Mouse (Mus musculus) limb, embryonic 11.5 days (tissue): Measurements from ENCODE around the gene 1700037H04Rik. TPM values are rescaled to one million over a fixed set of nuclear protein-coding genes. Genes with fewer than 3 reads are reported as not detected.

Experiments
- ATAC-seq: fragments of 200-750 bp; cut with Nextera tagmentation; 2 replicates; pipeline ENCODE4 v1.8.0; 2017; ENCODE audit warnings: low read depth; ENCODE audit not compliant: insufficient number of reproducible peaks, low FRiP score, low TSS enrichment
- DNase-seq: peaks from one replicate; pipeline ENCODE4 v3.0.0-alpha.2; 2015; ENCODE audit warnings: low spot score
- H3K27ac ChIP-seq: fragments of 300-500 bp; sonication (generic); replicated peaks from 2 replicates; pipeline ENCODE4 v1.5.1; 2014; ENCODE audit warnings: low read depth, mild to moderate bottlenecking, low read length
- H3K27me3 ChIP-seq: fragments of 300-500 bp; sonication (generic); 2 replicates; pipeline ENCODE4 v1.6.1; 2014; ENCODE audit warnings: mild to moderate bottlenecking, low read length, mixed read lengths; ENCODE audit not compliant: control insufficient read depth, insufficient read depth
- H3K36me3 ChIP-seq: fragments of 300-500 bp; sonication (generic); 2 replicates; pipeline ENCODE4 v1.6.1; 2014; ENCODE audit warnings: mild to moderate bottlenecking, low read length, moderate library complexity, mixed read lengths; ENCODE audit not compliant: control insufficient read depth, insufficient read depth
- H3K4me1 ChIP-seq: fragments of 300-500 bp; sonication (generic); 2 replicates; pipeline ENCODE4 v1.6.1; 2014; ENCODE audit warnings: low read length, mixed read lengths; ENCODE audit not compliant: control insufficient read depth, insufficient read depth
- H3K4me2 ChIP-seq: fragments of 300-500 bp; sonication (generic); 2 replicates; pipeline ENCODE4 v1.6.1; 2014; ENCODE audit warnings: low read depth, mild to moderate bottlenecking, moderate library complexity; ENCODE audit not compliant: severe bottlenecking
- H3K4me3 ChIP-seq: fragments of 300-500 bp; sonication (generic); 2 replicates; pipeline ENCODE4 v1.5.1; 2014; ENCODE audit warnings: low read depth, low read length
- H3K9ac ChIP-seq: fragments of 300-500 bp; sonication (generic); 2 replicates; pipeline ENCODE4 v1.6.1; 2014; ENCODE audit warnings: mild to moderate bottlenecking, low read length
- H3K9me3 ChIP-seq: fragments of 300-500 bp; sonication (generic); 2 replicates; pipeline ENCODE4 v1.6.1; 2016; ENCODE audit warnings: low read length; ENCODE audit not compliant: control insufficient read depth
- WGBS: fragments of 180-500 bp; shearing (Covaris S2); extraction: QIAGEN DNeasy Blood & Tissue Kit; methylation state at CpG from one replicate; pipeline ENCODE4 v1.1.7; 2014; 5-methylcytosine and 5-hydroxymethylcytosine counted together
- polyA plus RNA-seq: library from polyadenylated mRNA; unstranded; fragments of >200 nt; fragmentation: Nextera tagmentation; extraction: Ambion mirVana; gene quantifications from 2 replicates; pipeline ENCODE4 v1.2.1, GENCODE M21; 2014

1700037H04Rik gene
- polyA plus RNA-seq, 1 experiment from 2014 or later: 78.0 TPM

DNA sequence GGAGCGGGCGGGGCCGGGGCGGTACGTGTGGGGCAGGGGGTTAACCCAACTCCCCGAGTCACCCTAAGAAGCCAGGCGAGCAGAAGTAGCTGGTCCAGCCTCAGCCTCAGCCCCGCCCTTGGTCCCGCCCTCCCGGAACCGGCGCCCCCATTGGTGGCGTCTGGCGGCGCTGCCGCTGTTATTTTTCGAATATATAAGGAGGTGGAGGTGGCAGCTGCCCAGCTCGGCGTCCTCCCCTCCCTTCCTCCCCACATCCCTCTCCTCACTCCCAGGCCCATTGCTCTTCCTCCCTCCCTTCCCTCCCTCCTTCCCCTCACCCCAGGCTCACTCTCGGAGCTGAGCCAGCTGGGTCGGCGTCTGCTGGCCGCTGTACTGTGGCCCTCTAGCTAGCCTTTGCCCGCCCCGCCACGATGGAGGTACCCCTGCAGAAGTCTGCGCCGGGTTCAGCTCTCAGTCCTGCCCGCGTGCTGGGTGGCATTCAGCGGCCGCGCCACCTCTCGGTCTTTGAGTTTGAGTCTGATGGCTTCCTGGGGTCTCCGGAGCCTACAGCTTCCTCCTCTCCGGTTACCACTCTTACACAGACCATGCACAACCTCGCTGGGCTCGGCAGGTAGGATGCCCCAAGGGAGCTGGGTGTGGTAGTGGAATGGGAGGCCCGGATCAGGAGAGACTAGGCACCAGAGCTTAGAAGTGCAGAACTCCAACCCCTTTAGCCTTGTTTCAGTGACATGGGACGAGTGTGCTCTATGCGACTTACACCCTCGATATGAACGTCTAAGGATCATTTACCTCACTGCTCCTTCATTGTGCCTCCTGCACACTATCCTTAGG, 27.1 kb upstream of the 1700037H04Rik start, which contains the start of the genes Cdc25b and Spef1:
TSS of gene Cdc25b (plus strand) at position 179 of the 831 bp plus-strand sequence.
TSS of gene Spef1 (minus strand) at position 512 of the 831 bp plus-strand sequence.
- H3K4me1 ChIP-seq: peaks cover 23% of the 10 kb centered on the region
- ATAC-seq (peak; percentile 81), DNase-seq (peak; percentile 93)
- no peaks in the 10 kb centered on the region for H3K27me3 ChIP-seq
- H3K4me3 ChIP-seq: peak within 1 kb of the TSS; percentile 62
- peak within 1 kb of the TSS; percentile 86 for H3K4me2 ChIP-seq
- H3K9me3 ChIP-seq: no peaks in the 10 kb centered on the region
- no peaks in the 10 kb centered on the region; the same call in 1 of the 2 replicates for H3K36me3 ChIP-seq
- under 1% methylated on average over 43 of the region's 43 CpGs for WGBS
- H3K9ac ChIP-seq: peak within 1 kb of the TSS; percentile 73
- H3K27ac ChIP-seq: 0 out of 2 replicates have a peak within 1 kb of the TSS, but pooled peaks have one; percentile 30

GRCm38 (mm10) chr2:131186343-131186742, 26.5 kb upstream of the 1700037H04Rik start:
- Histone ChIP-seq H3K4me1 (peaks cover 23% of the 10 kb centered on the region), H3K9ac (peak overlapping the region; percentile 73; the same call in 1 of the 2 replicates), H3K27ac (0 out of 2 replicates have a peak overlapping the region, but pooled peaks have one; percentile 4), H3K4me2 (peak overlapping the region; percentile 86), H3K27me3 (no peaks in the 10 kb centered on the region), H3K4me3 (peak overlapping the region; percentile 62), H3K9me3 (no peaks in the 10 kb centered on the region), H3K36me3 (no peaks in the 10 kb centered on the region)
- DNase-seq (no peak), ATAC-seq (peak; percentile 10; the same call in 1 of the 2 replicates)
- WGBS: 4% methylated on average over 14 of the region's 14 CpGs

GRCm38 (mm10) chr2:131179990-131180587, 20.2 kb upstream of the 1700037H04Rik start, which contains the start of gene Cenpb:
TSS of gene Cenpb (minus strand) at chr2:131180067.
- 3% methylated on average over 44 of the region's 57 CpGs for WGBS
- Histone ChIP-seq H3K36me3 (no peaks in the 10 kb centered on the region), H3K4me3 (peak within 1 kb of the TSS; percentile 75), H3K4me2 (peak within 1 kb of the TSS; percentile 99), H3K4me1 (peaks cover 21% of the 10 kb centered on the region), H3K27ac (peak within 1 kb of the TSS; percentile 81), H3K9ac (peak within 1 kb of the TSS; percentile 98), H3K9me3 (no peaks in the 10 kb centered on the region), H3K27me3 (no peaks in the 10 kb centered on the region)
- peak; percentile 87 for DNase-seq
- ATAC-seq: peak; percentile 73

DNA sequence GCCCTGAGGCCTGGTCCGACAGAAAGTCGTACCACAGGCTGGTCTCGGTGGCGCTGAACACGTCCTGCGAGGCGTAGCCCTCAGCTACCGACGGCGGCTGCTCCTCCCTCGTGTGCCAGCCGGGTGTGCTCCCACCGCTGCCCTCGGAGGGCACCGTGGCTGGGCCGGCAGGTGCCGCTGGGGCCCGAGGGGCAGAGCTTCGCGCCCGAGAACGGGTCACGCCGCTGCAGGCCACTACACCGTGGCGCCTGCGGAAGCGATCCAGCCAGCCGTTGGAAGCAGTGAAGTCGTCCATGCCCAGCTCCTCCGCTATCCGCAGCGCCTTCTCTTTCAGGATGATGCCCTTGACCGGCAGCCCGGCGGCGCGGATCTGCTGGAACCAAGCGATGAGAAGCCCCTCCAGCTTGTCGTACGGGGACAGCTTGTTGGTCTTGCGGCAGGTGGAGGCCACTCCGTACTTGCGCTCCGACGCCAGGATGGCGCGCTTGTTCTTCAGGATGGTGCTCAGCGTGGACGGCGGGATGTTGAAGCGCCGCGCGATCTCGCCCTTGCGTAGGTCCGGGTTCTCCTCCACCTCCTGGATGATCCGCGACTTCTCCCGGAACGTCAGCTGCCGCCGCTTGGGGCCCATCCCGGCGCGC, 19.5 kb upstream of the 1700037H04Rik start:
- DNase-seq (peak; percentile 75), ATAC-seq (peak; percentile 58; the same call in 1 of the 2 replicates)
- peak overlapping the region; percentile 98 for H3K9ac ChIP-seq
- H3K27me3 ChIP-seq: no peaks in the 10 kb centered on the region
- peaks cover 23% of the 10 kb centered on the region for H3K4me1 ChIP-seq
- H3K9me3 ChIP-seq: no peaks in the 10 kb centered on the region
- peak overlapping the region; percentile 75 for H3K4me3 ChIP-seq
- no peaks in the 10 kb centered on the region for H3K36me3 ChIP-seq
- WGBS: under 1% methylated on average over 67 of the region's 67 CpGs
- H3K4me2 ChIP-seq: peak overlapping the region; percentile 99
- H3K27ac ChIP-seq: peak overlapping the region; percentile 81

- Histone ChIP-seq H3K9ac (peak overlapping the region; percentile 98), H3K36me3 (no peaks in the 10 kb centered on the region), H3K4me1 (peaks cover 24% of the 10 kb centered on the region), H3K27me3 (no peaks in the 10 kb centered on the region), H3K4me3 (peak overlapping the region; percentile 75), H3K27ac (no peak overlapping the region), H3K9me3 (no peaks in the 10 kb centered on the region), H3K4me2 (peak overlapping the region; percentile 99)
- DNase-seq: peak; percentile 44
- ATAC-seq: no peak
- WGBS: 44% methylated on average over 26 of the region's 26 CpGs
Measured at GRCm38 (mm10) chr2:131178828-131179245, 19.0 kb upstream of the 1700037H04Rik start.

DNA sequence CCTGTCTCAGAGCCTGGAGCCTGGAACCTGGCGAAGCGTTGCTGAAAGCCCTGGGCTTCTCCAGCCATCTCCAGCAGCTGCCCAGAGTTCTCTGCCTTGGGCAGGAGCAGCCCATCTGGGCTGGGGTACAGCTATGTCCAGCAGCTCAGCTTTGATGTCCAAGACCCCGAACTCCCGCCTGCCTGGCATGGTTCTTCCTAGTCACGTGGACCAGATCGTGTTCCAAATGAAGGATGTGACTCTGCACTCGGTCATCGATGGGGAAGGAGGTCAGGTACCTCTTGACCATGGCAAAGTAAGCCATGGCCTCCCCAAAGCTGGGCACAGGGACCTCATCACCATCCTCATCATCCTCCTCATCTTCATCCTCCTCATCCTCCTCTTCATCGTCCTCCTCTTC, 18.1 kb upstream of the 1700037H04Rik start:
- H3K4me3 ChIP-seq: peak overlapping the region; percentile 7; the same call in 1 of the 2 replicates
- no peaks in the 10 kb centered on the region for H3K9me3 ChIP-seq
- DNase-seq: no peak
- no peak for ATAC-seq
- peaks cover 7% of the 10 kb centered on the region for H3K27me3 ChIP-seq
- H3K9ac ChIP-seq: no peak overlapping the region
- H3K27ac ChIP-seq: no peak overlapping the region
- no peaks in the 10 kb centered on the region for H3K36me3 ChIP-seq
- H3K4me1 ChIP-seq: peaks cover 24% of the 10 kb centered on the region
- peak overlapping the region; percentile 99 for H3K4me2 ChIP-seq
- 91% methylated on average over 9 of the region's 9 CpGs for WGBS

- H3K9ac ChIP-seq: no peak overlapping the region
- peaks cover 25% of the 10 kb centered on the region for H3K4me1 ChIP-seq
- no peak overlapping the region for H3K27ac ChIP-seq
- no peaks in the 10 kb centered on the region for H3K36me3 ChIP-seq
- DNase-seq (no peak), ATAC-seq (no peak)
- peaks cover 22% of the 10 kb centered on the region for H3K27me3 ChIP-seq
- WGBS: 73% methylated on average over 5 of the region's 5 CpGs
- no peak overlapping the region for H3K4me2 ChIP-seq
- no peaks in the 10 kb centered on the region for H3K9me3 ChIP-seq
- H3K4me3 ChIP-seq: no peak overlapping the region
Measured at GRCm38 (mm10) chr2:131176491-131176890, 16.6 kb upstream of the 1700037H04Rik start.

DNA sequence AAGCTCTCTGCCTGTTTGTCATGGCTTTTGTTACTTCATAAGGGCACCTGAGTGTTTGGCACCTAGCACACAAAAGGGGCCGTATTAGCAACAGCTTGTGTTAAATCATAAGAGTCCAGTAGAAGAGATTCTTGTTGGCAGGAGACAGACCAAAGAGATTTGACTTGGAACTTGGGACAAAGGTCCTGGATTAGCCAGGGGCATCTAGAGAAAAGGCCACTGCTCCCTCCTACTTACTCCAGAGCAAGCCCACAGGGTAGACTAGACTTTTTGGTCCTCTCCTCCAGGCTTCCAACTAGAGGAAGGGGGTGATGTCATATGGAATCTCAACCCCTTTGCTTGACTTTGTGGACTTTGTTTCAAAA, 16.0 kb upstream of the 1700037H04Rik start:
- WGBS: 96% methylated on average over 1 of the region's 1 CpGs
- Histone ChIP-seq H3K9me3 (no peaks in the 10 kb centered on the region), H3K36me3 (no peaks in the 10 kb centered on the region), H3K9ac (no peak overlapping the region), H3K4me2 (no peak overlapping the region), H3K4me3 (no peak overlapping the region), H3K27ac (no peak overlapping the region), H3K27me3 (peaks cover 27% of the 10 kb centered on the region), H3K4me1 (peaks cover 29% of the 10 kb centered on the region)
- ATAC-seq (no peak), DNase-seq (no peak)
